Mouse (Mus musculus) left cerebral cortex, postnatal 36 days (tissue): ENCODE measurements around the gene 4930524J08Rik. TPM values are rescaled to one million over a fixed set of nuclear protein-coding genes. Genes with fewer than 3 reads are reported as not detected.

Source experiments
- DNase-seq, 2 experiments: peaks; one replicate each; pipeline ENCODE4 v3.0.0; 2021 to 2022; ENCODE audit warnings: low spot score in 2 of 2, mixed read lengths in 1 of 2
- intact Hi-C: fragments of 180-260 bp; cut with DNase I; formaldehyde crosslinking; loops from one replicate; pipeline ENCODE4 v1.15.1; 2025
- total RNA-seq, 2 experiments: library from RNA; stranded (reverse); gene quantifications; 2 replicates each; pipeline ENCODE4 v1.2.3; 2021

The 4930524J08Rik gene
- total RNA-seq, 2 experiments from 2014 or later: 1.2 to 1.9 TPM

- DNase-seq: no peak
- intact Hi-C loops: no loop called here
Observed at GRCm38 (mm10) chr5:100000500-100000899, 21.6 kb downstream of the 4930524J08Rik start.

GRCm38 (mm10) chr5:100003895-100004294 lies 25.0 kb downstream of the 4930524J08Rik start:
- DNase-seq: no peak
- intact Hi-C loops: no loop called here

- intact Hi-C loops: no loop called here
- no peak for DNase-seq
Observed at GRCm38 (mm10) chr5:100005431-100005830, 26.6 kb downstream of the 4930524J08Rik start.

- intact Hi-C loops: no loop called here
Observed at GRCm38 (mm10) chr5:100005896-100006295, 27.0 kb downstream of the 4930524J08Rik start.

GRCm38 (mm10) chr5:100006324-100007039 lies 27.6 kb downstream of the 4930524J08Rik start:
- no peak for DNase-seq
- intact Hi-C loops: no loop called here

More at GRCm38 (mm10) chr5:100005896-100006295, 27.0 kb downstream of the 4930524J08Rik start:
- no peak for DNase-seq

GRCm38 (mm10) chr5:100007040-100007375 lies 28.1 kb downstream of the 4930524J08Rik start:
- intact Hi-C loops: no loop called here
- DNase-seq: no peak

- intact Hi-C loops: no loop called here
- no peak for DNase-seq
Observed at GRCm38 (mm10) chr5:100008485-100008884, 29.6 kb downstream of the 4930524J08Rik start.

- intact Hi-C loops: no loop called here
- no peak for DNase-seq
Observed at GRCm38 (mm10) chr5:100012599-100012998, 33.7 kb downstream of the 4930524J08Rik start.

- DNase-seq: no peak
- intact Hi-C loops: no loop called here
Observed at GRCm38 (mm10) chr5:100020089-100020488, 41.2 kb downstream of the 4930524J08Rik start.

- no peak for DNase-seq
- intact Hi-C loops: no loop called here
Observed at GRCm38 (mm10) chr5:100024403-100024802, 45.5 kb downstream of the 4930524J08Rik start.

GRCm38 (mm10) chr5:100024868-100025267 lies 46.0 kb downstream of the 4930524J08Rik start:
- DNase-seq: no peak
- intact Hi-C loops: no loop called here

Other genes with a start within 250 kb of the 4930524J08Rik start
- gene Rasgef1b, start 250.0 kb upstream of the 4930524J08Rik start, total RNA-seq: 10 to 100 TPM; 85.1 to 90.1 TPM
- gene Vamp9, start 72.8 kb upstream of the 4930524J08Rik start, total RNA-seq: under 1 TPM; 0.75 to 0.76 TPM
- 100 to 1,000 TPM; 178 to 207 TPM for gene Hnrnpd, start 123 bp upstream of the 4930524J08Rik start, total RNA-seq
- gene Hnrnpdl, start 60.6 kb downstream of the 4930524J08Rik start, total RNA-seq: 100 to 1,000 TPM; 158 to 173 TPM
- gene Enoph1, start 60.9 kb downstream of the 4930524J08Rik start, total RNA-seq: 10 to 100 TPM; 51.6 to 54.5 TPM
- gene Tmem150c, start 180.7 kb downstream of the 4930524J08Rik start, total RNA-seq: 10 to 100 TPM; 37.6 to 43.7 TPM